Mouse (Mus musculus) splenic B cell, adult 2 months (primary cell): Measurements from ENCODE around the gene Nos1.
"Not testable (repeated sequence)": the region's sequence is repeated elsewhere in the genome, so short reads cannot be mapped to it uniquely, and the experiment has no call there.

Experiments used
- DNase-seq: peaks from one replicate; pipeline ENCODE4 v3.0.0-alpha.2; 2011; ENCODE audit warnings: low read depth, low spot score
- H3K27me3 ChIP-seq: 2 replicates; pipeline ENCODE4 v1.6.1; 2012; ENCODE audit warnings: mild to moderate bottlenecking, low read length, moderate library complexity, mixed read lengths; ENCODE audit not compliant: control insufficient read depth, poor library complexity, insufficient read depth, severe bottlenecking
- H3K36me3 ChIP-seq: 2 replicates; pipeline ENCODE4 v1.6.1; 2012; ENCODE audit warnings: mild to moderate bottlenecking, low read length, moderate library complexity, mixed read lengths; ENCODE audit not compliant: control insufficient read depth, poor library complexity, insufficient read depth, severe bottlenecking

Nos1 gene

GRCm38 (mm10) chr5:117864588-117865300 is 83.9 kb downstream of the Nos1 start:
- no peaks in the 10 kb centered on the region for H3K27me3 ChIP-seq
- no peaks in the 10 kb centered on the region for H3K36me3 ChIP-seq
- DNase-seq, result no peak

- Histone ChIP-seq H3K36me3 (no peaks in the 10 kb centered on the region), H3K27me3 (no peaks in the 10 kb centered on the region)
- no peak for DNase-seq
Observed at GRCm38 (mm10) chr5:117865876-117866275, 85.0 kb downstream of the Nos1 start.

GRCm38 (mm10) chr5:117871614-117872013 is 90.8 kb downstream of the Nos1 start:
- H3K36me3 ChIP-seq, result no peaks in the 10 kb centered on the region
- no peaks in the 10 kb centered on the region for H3K27me3 ChIP-seq
- DNase-seq, result no peak

GRCm38 (mm10) chr5:117873807-117874206 is 93.0 kb downstream of the Nos1 start:
- no peaks in the 10 kb centered on the region for H3K36me3 ChIP-seq
- DNase-seq, result no peak

GRCm38 (mm10) chr5:117874236-117874635 is 93.4 kb downstream of the Nos1 start:
- no peak for DNase-seq
- no peaks in the 10 kb centered on the region for H3K27me3 ChIP-seq
- H3K36me3 ChIP-seq, result no peaks in the 10 kb centered on the region

More at GRCm38 (mm10) chr5:117873807-117874206, 93.0 kb downstream of the Nos1 start:
- H3K27me3 ChIP-seq, result no peaks in the 10 kb centered on the region

- no peaks in the 10 kb centered on the region for H3K27me3 ChIP-seq
- no peak for DNase-seq
- no peaks in the 10 kb centered on the region for H3K36me3 ChIP-seq
Observed at GRCm38 (mm10) chr5:117879136-117879535, 98.3 kb downstream of the Nos1 start.

- Histone ChIP-seq H3K27me3 (no peaks in the 10 kb centered on the region), H3K36me3 (no peaks in the 10 kb centered on the region)
- no peak for DNase-seq
Observed at GRCm38 (mm10) chr5:117880916-117881555, 100.2 kb downstream of the Nos1 start.

- not testable (repeated sequence) for H3K36me3 ChIP-seq, DNase-seq, H3K27me3 ChIP-seq
Observed at GRCm38 (mm10) chr5:117882411-117882810, 101.6 kb downstream of the Nos1 start.

- DNase-seq, result no peak
- H3K36me3 ChIP-seq, result no peaks in the 10 kb centered on the region
- H3K27me3 ChIP-seq, result no peaks in the 10 kb centered on the region
Observed at GRCm38 (mm10) chr5:117884991-117885390, 104.2 kb downstream of the Nos1 start.

- Histone ChIP-seq H3K27me3 (no peaks in the 10 kb centered on the region), H3K36me3 (no peaks in the 10 kb centered on the region)
- no peak for DNase-seq
Observed at GRCm38 (mm10) chr5:117888126-117888525, 107.3 kb downstream of the Nos1 start.

GRCm38 (mm10) chr5:117888946-117889345 is 108.1 kb downstream of the Nos1 start:
- no peaks in the 10 kb centered on the region for H3K27me3 ChIP-seq
- no peak for DNase-seq

GRCm38 (mm10) chr5:117889571-117889970 is 108.7 kb downstream of the Nos1 start:
- no peak for DNase-seq
- H3K36me3 ChIP-seq, result no peaks in the 10 kb centered on the region

More at GRCm38 (mm10) chr5:117888946-117889345, 108.1 kb downstream of the Nos1 start:
- no peaks in the 10 kb centered on the region for H3K36me3 ChIP-seq

GRCm38 (mm10) chr5:117890871-117891270 is 110.0 kb downstream of the Nos1 start:
- DNase-seq, result no peak
- no peaks in the 10 kb centered on the region for H3K27me3 ChIP-seq
- no peaks in the 10 kb centered on the region for H3K36me3 ChIP-seq

More at GRCm38 (mm10) chr5:117889571-117889970, 108.7 kb downstream of the Nos1 start:
- H3K27me3 ChIP-seq, result no peaks in the 10 kb centered on the region

GRCm38 (mm10) chr5:117891545-117891944 is 110.7 kb downstream of the Nos1 start:
- DNase-seq, result no peak
- no peaks in the 10 kb centered on the region for H3K36me3 ChIP-seq
- H3K27me3 ChIP-seq, result no peaks in the 10 kb centered on the region

GRCm38 (mm10) chr5:117894050-117894449 is 113.2 kb downstream of the Nos1 start:
- H3K36me3 ChIP-seq, result no peaks in the 10 kb centered on the region
- no peak for DNase-seq
- no peaks in the 10 kb centered on the region for H3K27me3 ChIP-seq
